ENCODE assay signal across 1 mouse cellular context in genomic region chr4:118427768-118428451, GRCm38 (mm10).
A peak's percentile ranks its signal among the peaks of the same experiment; 100 is the strongest.
TF ChIP-seq lines count a peak whose summit lies in the region.

Elovl1 (plus strand) TSS chr4:118428093.

TF ChIP-seq in CH12.LX, 34 proteins besides CTCF, POLR2A, EP300 and RAD21 (continued from another document):
- TF ChIP-seq NRF1 (IDR thresholded peaks at IDR 0.05; ENCODE audit: low read depth, low read length) = peak; percentile 38
- TF ChIP-seq RCOR1 (conservative IDR thresholded peaks at IDR 0.05; ENCODE audit: low read depth, low read length) = no peak
- 0 out of 2 replicates have a peak, but pooled peaks have one; percentile 6 for TF ChIP-seq ZMIZ1 (IDR thresholded peaks at IDR 0.05; ENCODE audit: low read depth, low read length)
- peak; percentile 72 for TF ChIP-seq NELFE (IDR thresholded peaks at IDR 0.05; ENCODE audit: low read depth, low read length)
- TF ChIP-seq ZC3H11A (IDR thresholded peaks at IDR 0.05; ENCODE audit: low read depth, low read length) = no peak
- peak; percentile 23; the same call in 1 of the 2 replicates for TF ChIP-seq MXI1 (IDR thresholded peaks at IDR 0.05; ENCODE audit: low read depth, low read length)
- TF ChIP-seq MAX (IDR thresholded peaks at IDR 0.05; ENCODE audit: low read length) = 0 out of 2 replicates have a peak, but pooled peaks have one; percentile 8
- 0 out of 2 replicates have a peak, but pooled peaks have one; percentile 29 for TF ChIP-seq TBP (conservative IDR thresholded peaks at IDR 0.05; ENCODE audit: low read depth, low read length)
- no peak for TF ChIP-seq KAT2A (IDR thresholded peaks at IDR 0.05; ENCODE audit: insufficient replicate concordance, low read length)
- peak; percentile 59 for TF ChIP-seq BHLHE40 (IDR thresholded peaks at IDR 0.05; ENCODE audit: low read depth, low read length)
- TF ChIP-seq MAZ (IDR thresholded peaks at IDR 0.05; ENCODE audit: low read depth, low read length) = peak; percentile 74; the same call in 1 of the 2 replicates
- peak; percentile 32; the same call in 1 of the 2 replicates for TF ChIP-seq HCFC1 (IDR thresholded peaks at IDR 0.05; ENCODE audit: low read depth, low read length)
